ENCODE assay signal across 28 mouse cellular contexts in the genomic region with DNA sequence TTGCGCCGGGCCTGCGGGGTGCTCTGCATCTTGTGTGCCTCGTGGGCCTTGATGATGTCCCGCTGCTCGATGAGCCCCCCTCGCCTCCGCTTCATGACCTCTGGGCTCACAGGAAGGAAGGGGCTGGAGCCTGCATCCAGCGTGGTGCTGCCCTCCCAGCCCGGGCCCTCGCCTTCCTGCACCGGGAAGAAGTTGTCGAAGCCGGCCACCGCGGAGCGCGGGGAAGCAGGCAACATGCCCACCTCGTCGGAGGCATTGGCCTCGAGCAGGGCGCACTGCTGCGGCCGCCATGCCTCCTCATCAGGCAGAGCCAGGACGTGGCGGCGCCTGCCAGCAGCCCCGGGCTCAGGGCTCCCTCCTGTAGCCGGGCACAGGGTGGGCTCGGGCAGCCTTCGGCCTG.
DNase-seq lines count a peak whose midpoint lies in the region; TF ChIP-seq lines count a peak whose summit lies in the region.
"Had no signal": no experiment of that assay in that cellular context is flagged by ENCODE, and none has a peak within 500 bp of the region (broad histone marks: within the 10 kb centered on the region; RNA-seq: fewer than 3 reads in every experiment).

No protein-coding gene starts in this region.

- H3K9ac ChIP-seq in ES-E14 (ENCODE audit: insufficient read depth, low read depth, low read length, poor library complexity, severe bottlenecking), result peak overlapping the region; percentile 49; the same call in 1 of the 2 replicates
- H3K9ac ChIP-seq: heart, embryonic 15.5 days; intestine, embryonic 15.5 days; limb, embryonic 15.5 days; liver, embryonic 13.5 days; midbrain, embryonic 13.5 days; neural tube, embryonic 13.5 days had no signal

- H3K9me3 ChIP-seq in ES-E14 (ENCODE audit: control insufficient read depth, insufficient read depth, low read depth, low read length), result no peaks in the 10 kb centered on the region
- H3K9me3 ChIP-seq: heart, embryonic 15.5 days; intestine, embryonic 15.5 days; limb, embryonic 10.5 days; limb, embryonic 15.5 days; liver, embryonic 13.5 days; midbrain, embryonic 13.5 days; neural tube, embryonic 13.5 days had no signal

- DNase-seq in cerebellum, adult 11-12 months, result peak; percentile 47
- DNase-seq in cerebellum, adult 8-10 months, result no peak
- no peak for DNase-seq in ES-E14 (ENCODE audit: low read depth, low spot score)
- peak; percentile 52 for DNase-seq in cerebellum, adult 9-11 months
- DNase-seq in ovary, postnatal 36 days (ENCODE audit: low spot score), result no peak
- no peak for DNase-seq in urinary bladder, adult 18-20 months (ENCODE audit: low spot score in 2 of 2)
- DNase-seq in frontal cortex, postnatal 14 days (ENCODE audit: low spot score in 2 of 2), result no peak
- DNase-seq: adrenal gland, postnatal 14 days; gastrocnemius, postnatal 10 days; kidney, adult 2 months; kidney, postnatal 36 days; layer of hippocampus, postnatal 36 days; liver, embryonic 13.5 days; lung, adult 18-20 months; retina, postnatal 1 day; right cerebral cortex, postnatal 4 days; thymus, adult 18-20 months; thymus, postnatal 25 days had no signal

- H3K27ac ChIP-seq in ES-E14 (ENCODE audit: insufficient read depth, low read depth, low read length, poor library complexity, severe bottlenecking), result no peak overlapping the region
- H3K27ac ChIP-seq: heart, embryonic 15.5 days; hindbrain, postnatal 0 days; intestine, embryonic 15.5 days; limb, embryonic 10.5 days; limb, embryonic 15.5 days; liver, embryonic 13.5 days; macrophage; midbrain, embryonic 13.5 days; neural tube, embryonic 13.5 days; stomach, postnatal 0 days had no signal

- H3K4me3 ChIP-seq in ES-E14 (ENCODE audit: insufficient read depth in 1 of 2, low read depth in 1 of 2, low read length in 2 of 2, poor library complexity in 1 of 2, severe bottlenecking in 1 of 2), result peak overlapping the region; percentile 11 to 54; a peak in 2 of 4 replicates
- H3K4me3 ChIP-seq: erythroblast, embryonic 14.5 days; heart, embryonic 15.5 days; intestine, embryonic 15.5 days; limb, embryonic 10.5 days; limb, embryonic 15.5 days; liver, embryonic 13.5 days; midbrain, embryonic 13.5 days; neural tube, embryonic 13.5 days had no signal

- no peaks in the 10 kb centered on the region for H3K4me1 ChIP-seq in ES-E14 (ENCODE audit: control insufficient read depth in 2 of 2, insufficient read depth in 2 of 2, low read length in 2 of 2, poor library complexity in 1 of 2)
- H3K4me1 ChIP-seq: intestine, embryonic 15.5 days; limb, embryonic 10.5 days; liver, embryonic 13.5 days; neural tube, embryonic 13.5 days had no signal

- in situ Hi-C loops in ES-E14 (cut with MboI; ENCODE audit: low sequenced_read_pairs in 2 of 2, unreplicated experiment in 2 of 2), result loop anchor here in 1 of 2 experiments (25.0 kb wide), 1 partner anchor 413 kb away; no protein-coding TSS in a partner anchor

- no peaks in the 10 kb centered on the region for H3K36me3 ChIP-seq in ES-E14 (ENCODE audit: control insufficient read depth, insufficient read depth, low read length, poor library complexity, severe bottlenecking)
- H3K36me3 ChIP-seq: heart, embryonic 15.5 days; intestine, embryonic 15.5 days; limb, embryonic 10.5 days; limb, embryonic 15.5 days; liver, embryonic 13.5 days; midbrain, embryonic 13.5 days; neural tube, embryonic 13.5 days had no signal

TF ChIP-seq in ES-E14, 5 proteins besides CTCF, POLR2A, EP300 and RAD21:
- TF ChIP-seq HCFC1 (IDR thresholded peaks at IDR 0.05; ENCODE audit: borderline replicate concordance, insufficient read depth, low read length), result no peak
- TF ChIP-seq ZC3H11A (IDR thresholded peaks at IDR 0.05; ENCODE audit: borderline replicate concordance, low read depth, low read length), result no peak
- no peak for TF ChIP-seq MAFK (IDR thresholded peaks at IDR 0.05; ENCODE audit: insufficient read depth, low read depth, low read length)

Comparison
In these comparisons a context has a peak if more than half of its experiments do, and no peak if none do; other contexts are left out.
1. DNase-seq: peak in cerebellum, adult 11-12 months (single experiment) and cerebellum, adult 9-11 months (single experiment); none in cerebellum, adult 8-10 months (single experiment), ES-E14 (single experiment), ovary, postnatal 36 days (single experiment), urinary bladder, adult 18-20 months (0 of 2) and frontal cortex, postnatal 14 days (0 of 2).